ENCODE assay signal across 8 mouse cellular contexts in the genomic region with DNA sequence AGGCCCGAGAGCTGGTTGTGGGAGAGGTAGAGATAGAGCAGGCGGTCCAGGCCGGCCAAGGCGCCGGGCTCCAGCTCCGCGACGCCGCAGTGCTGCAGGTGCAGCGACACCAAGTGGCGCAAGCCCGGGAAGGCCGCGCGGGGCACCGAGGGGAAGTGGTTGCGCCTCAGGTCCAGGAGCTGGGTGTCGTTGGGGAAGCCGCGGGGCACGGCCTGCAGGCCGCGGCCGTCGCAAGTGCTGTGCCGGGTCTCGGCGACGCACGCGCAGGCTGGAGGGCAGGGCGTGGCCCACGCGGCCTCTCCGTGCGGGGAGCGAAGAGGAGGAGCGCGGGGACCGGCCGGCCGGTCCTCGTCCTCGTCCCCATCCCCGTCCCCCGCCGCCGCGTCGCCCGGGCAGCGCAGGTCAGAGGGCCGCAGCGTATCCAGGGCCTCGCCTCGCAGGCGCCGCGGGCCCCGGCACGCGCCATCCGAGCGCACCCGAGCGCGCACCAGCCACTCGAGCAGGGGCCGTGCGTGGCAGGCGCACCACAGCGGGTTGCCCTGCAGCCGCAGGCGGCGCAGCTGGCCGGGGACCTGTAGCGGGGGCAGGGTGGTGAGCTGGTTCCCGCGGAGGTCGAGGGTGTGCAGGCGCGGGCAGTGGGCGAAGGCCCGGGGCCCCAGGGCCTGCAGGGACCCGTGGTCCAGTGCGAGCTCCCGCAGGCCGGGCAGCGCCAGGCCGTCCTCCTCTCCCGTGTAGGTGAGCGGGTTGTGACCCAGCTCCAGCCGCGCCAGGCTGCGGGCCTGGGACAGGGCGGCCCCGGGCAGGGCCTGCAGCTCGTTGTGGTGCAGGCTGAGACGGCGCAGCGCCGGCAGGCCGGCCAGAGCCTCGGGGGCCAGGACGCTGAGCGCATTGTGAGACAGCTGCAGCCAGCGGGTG. TPM values are rescaled to one million over a fixed set of nuclear protein-coding genes. Genes with fewer than 3 reads are reported as not detected.
DNase-seq lines count a peak whose midpoint lies in the region; ATAC-seq and TF ChIP-seq lines count a peak whose summit lies in the region.

No protein-coding gene starts in this region.

- ATAC-seq in inflammation-experienced regulatory T-cells, adult 6 months = peak; percentile 56

- no peaks in the 10 kb centered on the region for H3K36me3 ChIP-seq in midbrain, embryonic 10.5 days

- H3K27ac ChIP-seq in cortical plate, adult 2 months (ENCODE audit: insufficient read depth, low read length) = no peak overlapping the region; the same call in 1 of the 2 replicates
- peak overlapping the region; percentile 83 for H3K27ac ChIP-seq in midbrain, embryonic 10.5 days (replicated peaks)

- intact Hi-C loops in gastrocnemius, postnatal 14 days (cut with DNase I; ENCODE audit: low total_unique reads) = no loop called here
- intact Hi-C loops in left cerebral cortex, postnatal 25 days (cut with DNase I) = no loop called here

- WGBS in midbrain, embryonic 10.5 days = under 1% methylated on average over 107 of the region's 107 CpGs

- H3K27me3 ChIP-seq in midbrain, embryonic 10.5 days (ENCODE audit: low read depth, poor library complexity, severe bottlenecking) = peaks cover 68% of the 10 kb centered on the region

- peak; percentile 21; the same call in 1 of the 2 replicates for TF ChIP-seq CTCF in cortical plate, adult 2 months (IDR thresholded peaks at IDR 0.05; ENCODE audit: extremely low read depth, insufficient read depth, low read length)

- H3K4me1 ChIP-seq in cortical plate, adult 2 months (ENCODE audit: control insufficient read depth, insufficient read depth, low read length) = no peaks in the 10 kb centered on the region
- H3K4me1 ChIP-seq in midbrain, embryonic 10.5 days = peaks cover 24% of the 10 kb centered on the region

- DNase-seq in adrenal gland, adult (ENCODE audit: inconsistent age in 2 of 2, low spot score in 1 of 2) = peak; percentile 90 to 95
- peak; percentile 87 for DNase-seq in gastrocnemius, postnatal 14 days
- peak; percentile 71 to 74 for DNase-seq in left cerebral cortex, postnatal 25 days (ENCODE audit: low spot score in 2 of 2)
- DNase-seq in midbrain, embryonic 10.5 days (ENCODE audit: low spot score) = peak; percentile 89
- DNase-seq in right cerebral cortex, postnatal 36 days (ENCODE audit: low spot score in 2 of 2) = peak; percentile 44 to 52
- DNase-seq in urinary bladder, postnatal 4 days (ENCODE audit: low spot score in 2 of 2) = peak; percentile 78 to 87

- TF ChIP-seq POLR2A in cortical plate, adult 2 months (IDR thresholded peaks at IDR 0.05; ENCODE audit: extremely low read depth, insufficient read depth, low read length) = no peak

- H3K4me3 ChIP-seq in cortical plate, adult 2 months (ENCODE audit: insufficient read depth, low read length) = peak overlapping the region; percentile 51
- H3K4me3 ChIP-seq in midbrain, embryonic 10.5 days = peak overlapping the region; percentile 64

- no peaks in the 10 kb centered on the region for H3K9me3 ChIP-seq in midbrain, embryonic 10.5 days (replicated peaks)

RNA-seq across cellular contexts. Expression of gene Chadl, which starts 2.9 kb away (rescaled TPM):
- 22.3 and 23.6 TPM in 2 replicates for polyA plus RNA-seq in cortical plate, adult 2 months (2012; rRNA removed)
- total RNA-seq in gastrocnemius, postnatal 14 days (2021) = 1 to 10 TPM in 1 of 2 experiments, under 1 TPM in 1; 0.91 to 1.8 TPM
- 1 to 10 TPM; 1.0 to 2.6 (median 1.3) TPM for polyA plus RNA-seq in inflammation-experienced regulatory T-cells, adult 6 months (2017; shearing (Covaris generic))
- 10 to 100 TPM; 16.2 to 20.7 TPM for total RNA-seq in left cerebral cortex, postnatal 25 days (2021)
- polyA plus RNA-seq in midbrain, embryonic 10.5 days (2016; fragmentation: Nextera tagmentation; extraction: Ambion mirVana) = 2.4 and 2.5 TPM in 2 replicates

RNA-seq across cellular contexts. Expression of gene L3mbtl2, which starts 30.5 kb away (rescaled TPM):
- polyA plus RNA-seq in cortical plate, adult 2 months (2012; rRNA removed) = 29.6 and 32.7 TPM in 2 replicates
- total RNA-seq in gastrocnemius, postnatal 14 days (2021) = 1 to 10 TPM; 5.3 to 7.2 TPM
- polyA plus RNA-seq in inflammation-experienced regulatory T-cells, adult 6 months (2017; shearing (Covaris generic)) = 10 to 100 TPM; 23.1 to 24.7 (median 24.1) TPM
- 10 to 100 TPM; 30.2 to 34.0 TPM for total RNA-seq in left cerebral cortex, postnatal 25 days (2021)
- 44.6 and 46.1 TPM in 2 replicates for polyA plus RNA-seq in midbrain, embryonic 10.5 days (2016; fragmentation: Nextera tagmentation; extraction: Ambion mirVana)

RNA-seq across cellular contexts. Expression of gene Zc3h7b, which starts 50.6 kb away (rescaled TPM):
- polyA plus RNA-seq in cortical plate, adult 2 months (2012; rRNA removed) = 89.7 and 93.8 TPM in 2 replicates
- total RNA-seq in gastrocnemius, postnatal 14 days (2021) = 10 to 100 TPM; 30.8 to 37.9 TPM
- 1 to 10 TPM; 4.3 to 8.1 (median 5.7) TPM for polyA plus RNA-seq in inflammation-experienced regulatory T-cells, adult 6 months (2017; shearing (Covaris generic))
- 100 to 1,000 TPM; 174 to 178 TPM for total RNA-seq in left cerebral cortex, postnatal 25 days (2021)
- polyA plus RNA-seq in midbrain, embryonic 10.5 days (2016; fragmentation: Nextera tagmentation; extraction: Ambion mirVana) = 36.3 and 41.4 TPM in 2 replicates

RNA-seq across cellular contexts. Expression of gene Rangap1, which starts 51.1 kb away (rescaled TPM):
- polyA plus RNA-seq in cortical plate, adult 2 months (2012; rRNA removed) = 151 and 154 TPM in 2 replicates
- 10 to 100 TPM; 24.8 to 27.8 TPM for total RNA-seq in gastrocnemius, postnatal 14 days (2021)
- 10 to 100 TPM; 43.0 to 72.2 (median 45.8) TPM for polyA plus RNA-seq in inflammation-experienced regulatory T-cells, adult 6 months (2017; shearing (Covaris generic))
- 100 to 1,000 TPM; 210 to 216 TPM for total RNA-seq in left cerebral cortex, postnatal 25 days (2021)
- polyA plus RNA-seq in midbrain, embryonic 10.5 days (2016; fragmentation: Nextera tagmentation; extraction: Ambion mirVana) = 187 and 192 TPM in 2 replicates
